Comparison of ENCODE assay signal across 28 mouse cellular contexts in genomic region chr6:142339576-142339975, GRCm38 (mm10). TPM values are rescaled to one million over a fixed set of nuclear protein-coding genes. Genes with fewer than 3 reads are reported as not detected.
DNase-seq lines count a peak whose midpoint lies in the region; ATAC-seq and TF ChIP-seq lines count a peak whose summit lies in the region.
"Had no signal": no experiment of that assay in that cellular context is flagged by ENCODE, and none has a peak within 500 bp of the region (broad histone marks: within the 10 kb centered on the region; RNA-seq: fewer than 3 reads in every experiment).

No protein-coding gene starts in this region.

- no peaks in the 10 kb centered on the region for H3K36me3 ChIP-seq in embryonic facial prominence, embryonic 14.5 days (ENCODE audit: control insufficient read depth, insufficient read depth, low read length)
- H3K36me3 ChIP-seq in embryonic facial prominence, embryonic 10.5 days (replicated peaks) = no peaks in the 10 kb centered on the region
- no peaks in the 10 kb centered on the region for H3K36me3 ChIP-seq in forebrain, embryonic 10.5 days (replicated peaks)
- H3K36me3 ChIP-seq: embryonic facial prominence, embryonic 12.5 days; heart, embryonic 13.5 days; hindbrain, embryonic 15.5 days had no signal

- 23% methylated on average over 2 of the region's 2 CpGs for WGBS in embryonic facial prominence, embryonic 14.5 days
- 37% methylated on average over 2 of the region's 2 CpGs for WGBS in embryonic facial prominence, embryonic 10.5 days
- WGBS in forebrain, embryonic 10.5 days = 65% methylated on average over 2 of the region's 2 CpGs

- H3K27ac ChIP-seq in embryonic facial prominence, embryonic 14.5 days (replicated peaks; ENCODE audit: low read depth, low read length) = no peak overlapping the region; the same call in 1 of the 2 replicates
- no peak overlapping the region for H3K27ac ChIP-seq in embryonic facial prominence, embryonic 10.5 days (replicated peaks)
- H3K27ac ChIP-seq in forebrain, embryonic 10.5 days = no peak overlapping the region
- H3K27ac ChIP-seq: embryonic facial prominence, embryonic 12.5 days; forebrain, embryonic 13.5 days; heart, embryonic 13.5 days; hindbrain, embryonic 15.5 days had no signal

- TF ChIP-seq CTCF in Patski (IDR thresholded peaks at IDR 0.05) = no peak

- intact Hi-C loops in gastrocnemius, postnatal 36 days (cut with DNase I) = no loop called here

- DNase-seq in embryonic facial prominence, embryonic 14.5 days (ENCODE audit: low spot score) = peak; percentile 16
- DNase-seq in embryonic facial prominence, embryonic 10.5 days (ENCODE audit: low spot score) = no peak
- no peak for DNase-seq in Patski (ENCODE audit: low read depth, low spot score)
- DNase-seq in fibroblast of lung, adult 2 months (ENCODE audit: low read depth) = peak; percentile 46
- no peak for DNase-seq in forebrain, embryonic 10.5 days (ENCODE audit: extremely low spot score, low spot score)
- DNase-seq in gastrocnemius, postnatal 36 days = no peak
- DNase-seq in spleen, postnatal 14 days (ENCODE audit: low spot score in 2 of 2) = no peak
- DNase-seq: adrenal gland, adult 2 months; adrenal gland, postnatal 25 days; cerebellum, adult 2 months; cerebellum, postnatal 14 days; embryo, embryonic 11 days; forebrain, postnatal 0 days; gastrocnemius, postnatal 25 days; heart, adult 11 months; heart, postnatal 36 days; kidney, adult 8-10 months had no signal

- no peak overlapping the region for H3K4me2 ChIP-seq in embryonic facial prominence, embryonic 14.5 days (ENCODE audit: low read depth, low read length)
- H3K4me2 ChIP-seq: embryonic facial prominence, embryonic 12.5 days; forebrain, embryonic 13.5 days; heart, embryonic 13.5 days; hindbrain, embryonic 15.5 days had no signal

- no peaks in the 10 kb centered on the region for H3K9me3 ChIP-seq in embryonic facial prominence, embryonic 14.5 days (ENCODE audit: control insufficient read depth, low read length)
- H3K9me3 ChIP-seq in embryonic facial prominence, embryonic 10.5 days = no peaks in the 10 kb centered on the region
- no peaks in the 10 kb centered on the region for H3K9me3 ChIP-seq in forebrain, embryonic 10.5 days
- H3K9me3 ChIP-seq: embryonic facial prominence, embryonic 12.5 days; forebrain, embryonic 13.5 days; heart, embryonic 13.5 days; hindbrain, embryonic 15.5 days had no signal

- H3K27me3 ChIP-seq in embryonic facial prominence, embryonic 14.5 days (replicated peaks; ENCODE audit: control insufficient read depth, insufficient read depth, low read length) = no peaks in the 10 kb centered on the region
- no peaks in the 10 kb centered on the region for H3K27me3 ChIP-seq in embryonic facial prominence, embryonic 10.5 days (replicated peaks; ENCODE audit: low read depth, poor library complexity, severe bottlenecking)
- no peaks in the 10 kb centered on the region for H3K27me3 ChIP-seq in Patski
- H3K27me3 ChIP-seq in forebrain, embryonic 10.5 days (ENCODE audit: poor library complexity, severe bottlenecking) = no peaks in the 10 kb centered on the region
- H3K27me3 ChIP-seq: embryonic facial prominence, embryonic 12.5 days; forebrain, embryonic 13.5 days; heart, embryonic 13.5 days; hindbrain, embryonic 15.5 days had no signal

- CTCF ChIA-PET in Patski (lab: Charles Lee) = no interaction called here

- no peak for ATAC-seq in embryonic facial prominence, embryonic 14.5 days (ENCODE audit: low read depth)
- peak; percentile 69 for ATAC-seq in Patski
- ATAC-seq: activated CD4-positive, CD25-positive, alpha-beta regulatory T cell, adult 4 months; forebrain, embryonic 13.5 days; forebrain, postnatal 0 days; intestine, embryonic 16.5 days had no signal

- POLR2A ChIA-PET in Patski (lab: Charles Lee) = no interaction called here

- in situ Hi-C loops in Patski (cut with MboI; ENCODE audit: low pct_unique_long_range_greater_than_20kb) = loop anchor here (5.0 kb wide), 2 partner anchors 47 to 122 kb away; no protein-coding TSS in a partner anchor

- H3K4me1 ChIP-seq in embryonic facial prominence, embryonic 14.5 days (ENCODE audit: control insufficient read depth, insufficient read depth, low read length) = no peaks in the 10 kb centered on the region; the same call in 1 of the 2 replicates
- peaks cover 8% of the 10 kb centered on the region; the same call in 1 of the 2 replicates for H3K4me1 ChIP-seq in embryonic facial prominence, embryonic 10.5 days
- no peaks in the 10 kb centered on the region for H3K4me1 ChIP-seq in forebrain, embryonic 10.5 days
- H3K4me1 ChIP-seq: embryonic facial prominence, embryonic 12.5 days; forebrain, embryonic 13.5 days; heart, embryonic 13.5 days; hindbrain, embryonic 15.5 days had no signal

- no peak overlapping the region for H3K9ac ChIP-seq in embryonic facial prominence, embryonic 14.5 days (ENCODE audit: low read depth, low read length)
- H3K9ac ChIP-seq: embryonic facial prominence, embryonic 12.5 days; forebrain, embryonic 13.5 days; forebrain, postnatal 0 days; heart, embryonic 13.5 days; hindbrain, embryonic 15.5 days had no signal

- no peak overlapping the region for H3K4me3 ChIP-seq in embryonic facial prominence, embryonic 14.5 days (ENCODE audit: low read depth, low read length)
- H3K4me3 ChIP-seq in embryonic facial prominence, embryonic 10.5 days = no peak overlapping the region
- no peak overlapping the region for H3K4me3 ChIP-seq in forebrain, embryonic 10.5 days
- H3K4me3 ChIP-seq: embryonic facial prominence, embryonic 12.5 days; erythroblast, embryonic 14.5 days; forebrain, embryonic 13.5 days; heart, embryonic 13.5 days; hindbrain, embryonic 15.5 days had no signal

RNA-seq across cellular contexts. Expression of gene Pyroxd1, which starts 5.9 kb away (rescaled TPM):
- 13.2 and 16.8 TPM in 2 replicates for polyA plus RNA-seq in embryonic facial prominence, embryonic 14.5 days (2014; fragmentation: Nextera tagmentation; extraction: Ambion mirVana)
- 17.4 and 20.6 TPM in 2 replicates for polyA plus RNA-seq in embryonic facial prominence, embryonic 10.5 days (2016; fragmentation: Nextera tagmentation; extraction: Ambion mirVana)
- 33.0 TPM for polyA plus RNA-seq in Patski (2021)
- polyA plus RNA-seq in forebrain, embryonic 10.5 days (2016; fragmentation: Nextera tagmentation; extraction: Ambion mirVana) = 19.7 and 20.8 TPM in 2 replicates
- 1 to 10 TPM; 8.0 to 8.3 TPM for total RNA-seq in gastrocnemius, postnatal 36 days (2021)

RNA-seq across cellular contexts. Expression of gene Slco1a5, which starts 16.8 kb away (rescaled TPM):
- polyA plus RNA-seq in embryonic facial prominence, embryonic 14.5 days (2014; fragmentation: Nextera tagmentation; extraction: Ambion mirVana) = 0.75 and 0.96 TPM in 2 replicates
- polyA plus RNA-seq in embryonic facial prominence, embryonic 10.5 days (2016; fragmentation: Nextera tagmentation; extraction: Ambion mirVana) = 0.35 and 0.51 TPM in 2 replicates
- polyA plus RNA-seq in Patski (2021) = 6.0 TPM
- polyA plus RNA-seq in forebrain, embryonic 10.5 days (2016; fragmentation: Nextera tagmentation; extraction: Ambion mirVana) = 0.31 and 0.46 TPM in 2 replicates
- total RNA-seq in gastrocnemius, postnatal 36 days (2021) = not detected
- total RNA-seq: adrenal gland, adult 2 months; adrenal gland, postnatal 25 days; CH12.LX; common myeloid progenitor, adult 5-6 weeks; gastrocnemius, adult 18-20 months; gastrocnemius, postnatal 25 days; heart, postnatal 36 days had no signal
- polyA plus RNA-seq: activated CD4-positive, CD25-positive, alpha-beta regulatory T cell, adult 4 months; adrenal gland, adult 2 months; embryonic facial prominence, embryonic 12.5 days; erythroblast, embryonic 14.5 days; heart, embryonic 13.5 days; heart, postnatal 0 days had no signal

RNA-seq across cellular contexts. Expression of gene Iapp, which starts 41.4 kb away (rescaled TPM):
- 0.35 and 0.42 TPM in 2 replicates for polyA plus RNA-seq in embryonic facial prominence, embryonic 14.5 days (2014; fragmentation: Nextera tagmentation; extraction: Ambion mirVana)
- 0.24 TPM in 1 of 2 replicates, not detected in the other for polyA plus RNA-seq in embryonic facial prominence, embryonic 10.5 days (2016; fragmentation: Nextera tagmentation; extraction: Ambion mirVana)
- polyA plus RNA-seq in Patski (2021) = 0.35 TPM
- polyA plus RNA-seq in forebrain, embryonic 10.5 days (2016; fragmentation: Nextera tagmentation; extraction: Ambion mirVana) = not detected in 2 replicates
- not detected for total RNA-seq in gastrocnemius, postnatal 36 days (2021)
- total RNA-seq: adrenal gland, adult 2 months; adrenal gland, postnatal 25 days; CH12.LX; common myeloid progenitor, adult 5-6 weeks; forebrain, postnatal 0 days; gastrocnemius, adult 18-20 months; gastrocnemius, postnatal 25 days; heart, postnatal 36 days had no signal
- polyA plus RNA-seq: activated CD4-positive, CD25-positive, alpha-beta regulatory T cell, adult 4 months; adrenal gland, adult 2 months; cerebellum, adult 2 months; erythroblast, embryonic 14.5 days; heart, embryonic 13.5 days; heart, postnatal 0 days; hindbrain, embryonic 15.5 days had no signal

RNA-seq across cellular contexts. Expression of gene Recql, which starts 47.3 kb away (rescaled TPM):
- polyA plus RNA-seq in embryonic facial prominence, embryonic 14.5 days (2014; fragmentation: Nextera tagmentation; extraction: Ambion mirVana) = 22.9 and 30.2 TPM in 2 replicates
- 34.3 and 37.4 TPM in 2 replicates for polyA plus RNA-seq in embryonic facial prominence, embryonic 10.5 days (2016; fragmentation: Nextera tagmentation; extraction: Ambion mirVana)
- polyA plus RNA-seq in Patski (2021) = 16.1 TPM
- polyA plus RNA-seq in forebrain, embryonic 10.5 days (2016; fragmentation: Nextera tagmentation; extraction: Ambion mirVana) = 42.8 and 43.5 TPM in 2 replicates
- 1 to 10 TPM; 4.8 to 6.2 TPM for total RNA-seq in gastrocnemius, postnatal 36 days (2021)

RNA-seq across cellular contexts. Expression of gene Golt1b, which starts 47.4 kb away (rescaled TPM):
- polyA plus RNA-seq in embryonic facial prominence, embryonic 14.5 days (2014; fragmentation: Nextera tagmentation; extraction: Ambion mirVana) = 133 and 142 TPM in 2 replicates
- 120 and 126 TPM in 2 replicates for polyA plus RNA-seq in embryonic facial prominence, embryonic 10.5 days (2016; fragmentation: Nextera tagmentation; extraction: Ambion mirVana)
- 44.6 TPM for polyA plus RNA-seq in Patski (2021)
- 112 and 119 TPM in 2 replicates for polyA plus RNA-seq in forebrain, embryonic 10.5 days (2016; fragmentation: Nextera tagmentation; extraction: Ambion mirVana)
- total RNA-seq in gastrocnemius, postnatal 36 days (2021) = 10 to 100 TPM; 14.2 to 16.9 TPM

Comparison
In these comparisons a context has a peak if more than half of its experiments do, and no peak if none do; other contexts are left out.
1. DNase-seq: peak in embryonic facial prominence, embryonic 14.5 days (single experiment) and fibroblast of lung, adult 2 months (single experiment); none in embryonic facial prominence, embryonic 10.5 days (single experiment), Patski (single experiment), forebrain, embryonic 10.5 days (single experiment), gastrocnemius, postnatal 36 days (0 of 2) and spleen, postnatal 14 days (0 of 2).